Mouse (Mus musculus) heart, postnatal 25 days (tissue): Measurements from ENCODE around the gene Pkp3. TPM values are rescaled to one million over a fixed set of nuclear protein-coding genes. Genes with fewer than 3 reads are reported as not detected.

Source experiments
- DNase-seq: peaks from one replicate; pipeline ENCODE4 v3.0.0; 2022; ENCODE audit warnings: low spot score
- intact Hi-C: fragments of 180-260 bp; cut with DNase I; formaldehyde crosslinking; loops from one replicate; pipeline ENCODE4 v1.15.1; 2025
- total RNA-seq, 2 experiments: library from RNA; stranded (reverse); gene quantifications; 2 replicates each; pipeline ENCODE4 v1.2.3; 2021

Pkp3 gene
- total RNA-seq, 2 experiments from 2014 or later = 0.31 TPM; not detected in 1

DNA sequence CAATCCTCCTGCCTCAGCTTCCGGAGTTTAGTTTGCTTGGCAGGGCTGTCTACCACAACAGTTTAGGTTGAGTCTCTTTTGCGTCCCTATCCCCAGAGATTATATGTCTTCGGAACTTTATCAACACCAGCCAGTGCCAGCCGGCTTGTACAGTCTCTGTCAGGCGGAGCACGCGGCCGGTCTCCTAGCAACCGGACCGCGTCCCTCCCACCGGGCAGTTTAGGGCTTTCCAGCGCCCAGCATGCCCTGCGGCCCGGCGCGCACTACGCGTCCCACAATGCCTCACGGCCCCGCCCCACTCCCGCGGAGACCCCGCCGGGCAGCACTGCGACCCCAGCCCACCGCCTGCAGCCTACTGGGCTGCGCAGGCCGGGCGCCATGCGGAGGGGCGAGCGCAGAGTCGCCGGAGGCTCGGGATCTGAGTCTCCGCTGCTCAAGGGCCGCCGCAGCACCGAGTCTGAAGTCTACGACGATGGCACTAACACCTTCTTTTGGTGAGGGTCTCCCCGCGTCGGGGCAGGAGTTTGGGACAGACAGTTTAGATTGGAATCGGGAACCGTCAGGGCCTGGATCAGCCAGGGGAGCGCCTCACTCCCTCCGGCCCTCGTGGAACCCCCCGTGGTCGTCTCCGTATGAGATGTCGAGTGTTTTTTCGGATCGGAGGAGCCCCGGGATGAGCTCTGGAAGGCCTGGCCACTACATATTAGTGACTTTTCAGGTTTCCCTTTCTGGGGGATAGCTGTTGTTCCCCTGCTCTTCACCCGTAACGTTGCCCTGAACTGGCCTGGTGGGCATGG, 53.2 kb downstream of the Pkp3 start:
- peak; percentile 68 for DNase-seq
- intact Hi-C loops = loop anchor here (2.0 kb wide), 1 partner anchor 38 kb away; no protein-coding TSS in a partner anchor

GRCm38 (mm10) chr7:141131904-141132755, 54.1 kb downstream of the Pkp3 start:
- DNase-seq = no peak
- intact Hi-C loops = loop anchor here (2.0 kb wide), 1 partner anchor 39 kb away; no protein-coding TSS in a partner anchor

Other genes with a start within 250 kb of the Pkp3 start
- gene Urah, start 243.2 kb upstream of the Pkp3 start, total RNA-seq = under 1 TPM; 0.39 to 0.83 TPM
- 10 to 100 TPM; 10.8 to 14.5 TPM for gene Scgb1c1, start 232.7 kb upstream of the Pkp3 start, total RNA-seq
- not detected for gene Odf3, start 230.4 kb upstream of the Pkp3 start, total RNA-seq
- gene Gm45785, start 221.9 kb upstream of the Pkp3 start, total RNA-seq = not detected
- gene Ric8a, start 221.3 kb upstream of the Pkp3 start, total RNA-seq = 10 to 100 TPM; 20.1 to 21.8 TPM
- gene Bet1l, start 220.6 kb upstream of the Pkp3 start, total RNA-seq = 10 to 100 TPM; 10.0 to 11.7 TPM
- gene Psmd13, start 196.2 kb upstream of the Pkp3 start, total RNA-seq = 10 to 100 TPM; 86.0 to 93.0 TPM
- gene Sirt3, start 195.9 kb upstream of the Pkp3 start, total RNA-seq = 10 to 100 TPM; 54.3 to 64.0 TPM
- 1,000 to 10,000 TPM; 2,576 to 2,619 TPM for gene Cox8b, start 177.8 kb upstream of the Pkp3 start, total RNA-seq
- gene Nlrp6, start 157.3 kb upstream of the Pkp3 start, total RNA-seq = not detected
- 1 to 10 TPM; 4.6 to 5.2 TPM for gene Pgghg, start 136.8 kb upstream of the Pkp3 start, total RNA-seq
- under 1 TPM; 0.47 to 0.59 TPM for gene Ifitm5, start 127.9 kb upstream of the Pkp3 start, total RNA-seq
- not detected for gene Gm45717, start 122.3 kb upstream of the Pkp3 start, total RNA-seq
- gene Ifitm2, start 122.2 kb upstream of the Pkp3 start, total RNA-seq = 100 to 1,000 TPM in 1 of 2 experiments, 10 to 100 TPM in 1; 96.7 to 116 TPM
- gene Ifitm1, start 111.0 kb upstream of the Pkp3 start, total RNA-seq = 1 to 10 TPM; 1.6 to 2.8 TPM
- gene Ifitm3, start 67.4 kb upstream of the Pkp3 start, total RNA-seq = 100 to 1,000 TPM; 102 to 111 TPM
- gene Ifitm6, start 60.3 kb upstream of the Pkp3 start, total RNA-seq = under 1 TPM in 1 of 2 experiments, not detected in 1; 0.42 TPM
- not detected for gene Gm17387, start 49.1 kb upstream of the Pkp3 start, total RNA-seq
- gene B4galnt4, start 17.1 kb upstream of the Pkp3 start, total RNA-seq = under 1 TPM in 1 of 2 experiments, not detected in 1; 0.08 TPM
- gene Sigirr, start 22.4 kb downstream of the Pkp3 start, total RNA-seq = 1 to 10 TPM; 4.8 to 7.7 TPM
- under 1 TPM in 1 of 2 experiments, not detected in 1; 0.08 TPM for gene Ano9, start 39.6 kb downstream of the Pkp3 start, total RNA-seq
- 10 to 100 TPM; 32.1 to 33.4 TPM for gene Ptdss2, start 44.2 kb downstream of the Pkp3 start, total RNA-seq
- gene Rnh1, start 94.6 kb downstream of the Pkp3 start, total RNA-seq = 10 to 100 TPM; 65.7 to 69.9 TPM
- gene Hras, start 115.8 kb downstream of the Pkp3 start, total RNA-seq = 100 to 1,000 TPM; 106 to 112 TPM
- gene Lrrc56, start 115.9 kb downstream of the Pkp3 start, total RNA-seq = 1 to 10 TPM; 3.2 to 4.7 TPM
- not detected for gene Lmntd2, start 135.9 kb downstream of the Pkp3 start, total RNA-seq
- gene Rassf7, start 137.6 kb downstream of the Pkp3 start, total RNA-seq = under 1 TPM; 0.62 to 0.64 TPM
- 10 to 100 TPM; 29.8 to 31.6 TPM for gene Phrf1, start 150.6 kb downstream of the Pkp3 start, total RNA-seq
- 1 to 10 TPM; 3.4 to 3.6 TPM for gene Irf7, start 188.3 kb downstream of the Pkp3 start, total RNA-seq
- gene Cdhr5, start 198.6 kb downstream of the Pkp3 start, total RNA-seq = not detected
- not detected for gene Sct, start 200.9 kb downstream of the Pkp3 start, total RNA-seq
- gene Drd4, start 213.8 kb downstream of the Pkp3 start, total RNA-seq = not detected
- 10 to 100 TPM; 16.4 to 17.1 TPM for gene Deaf1, start 249.5 kb downstream of the Pkp3 start, total RNA-seq
- gene Tmem80, start 249.5 kb downstream of the Pkp3 start, total RNA-seq = 10 to 100 TPM; 13.5 to 13.9 TPM